Mouse (Mus musculus) bone marrow, adult 2 months (tissue): ENCODE results near the gene Olfr1472. TPM values are rescaled to one million over a fixed set of nuclear protein-coding genes. Genes with fewer than 3 reads are reported as not detected.
"Not testable (repeated sequence)": the region's sequence is repeated elsewhere in the genome, so short reads cannot be mapped to it uniquely, and the experiment has no call there.

Experiments
- H3K27ac ChIP-seq: fragments of 200-500 bp; 2 replicates; pipeline ENCODE4 v1.5.1; 2012; ENCODE audit warnings: low read depth, mild to moderate bottlenecking, control low read depth, inconsistent platforms, low read length; ENCODE audit not compliant: control insufficient read depth, poor library complexity, insufficient read depth
- H3K4me1 ChIP-seq: fragments of 200-500 bp; 2 replicates; pipeline ENCODE4 v1.6.1; 2011; ENCODE audit warnings: low read length; ENCODE audit not compliant: control insufficient read depth, insufficient read depth
- H3K4me3 ChIP-seq: fragments of 200-500 bp; replicated peaks from 2 replicates; pipeline ENCODE3; 2011; ENCODE audit warnings: mild to moderate bottlenecking, low read depth, low read length, control low read depth; ENCODE audit not compliant: control insufficient read depth
- CTCF ChIP-seq: fragments of 200-500 bp; IDR thresholded peaks from 2 replicates; pipeline ENCODE4 v1.5.1; 2011; ENCODE audit warnings: low read length, control low read depth; ENCODE audit not compliant: control insufficient read depth, insufficient read depth
- POLR2A ChIP-seq: fragments of 200-500 bp; IDR thresholded peaks from 2 replicates; pipeline ENCODE4 v1.6.1; 2011; ENCODE audit warnings: low read depth, mild to moderate bottlenecking, control low read depth, low read length, borderline replicate concordance; ENCODE audit not compliant: control insufficient read depth
- WGBS: fragments of 180-500 bp; shearing (Covaris S2); methylation state at CpG from one replicate; pipeline ENCODE4 v1.1.7; 2018; 5-methylcytosine and 5-hydroxymethylcytosine counted together
- polyA plus RNA-seq: library from polyadenylated mRNA; stranded (reverse); fragments of >200 nt; gene quantifications from 2 replicates; pipeline ENCODE4 v1.2.4, GENCODE M21; 2011; ENCODE audit warnings: low replicate concordance; ENCODE audit not compliant: missing spikeins, insufficient read depth, insufficient read length

Gene Olfr1472
- not detected in 2 replicates for polyA plus RNA-seq

- Histone ChIP-seq H3K27ac (no peak within 1 kb of the TSS), H3K4me3 (no peak within 1 kb of the TSS), H3K4me1 (no peaks in the 10 kb centered on the region)
- TF ChIP-seq CTCF, result no peak
- no peak for TF ChIP-seq POLR2A
- WGBS, result 68% methylated on average over 1 of the region's 1 CpGs
Measured at GRCm38 (mm10) chr19:13455986-13456385, at the start of gene Olfr1472. Gene Olfr1472, minus strand, starts transcription at chr19:13456086.

GRCm38 (mm10) chr19:13500246-13500645 is 44.4 kb upstream of the Olfr1472 start, which contains the start of gene Olfr1477:
Gene Olfr1477, plus strand, starts transcription at chr19:13500546.
- TF ChIP-seq CTCF, result no peak
- no peak for TF ChIP-seq POLR2A
- Histone ChIP-seq H3K4me3 (no peak within 1 kb of the TSS), H3K4me1 (no peaks in the 10 kb centered on the region), H3K27ac (no peak within 1 kb of the TSS)
- 66% methylated on average over 3 of the region's 3 CpGs for WGBS

- H3K27ac ChIP-seq, result no peak within 1 kb of the TSS
- H3K4me3 ChIP-seq, result no peak within 1 kb of the TSS
- TF ChIP-seq POLR2A, result no peak
- no peak for TF ChIP-seq CTCF
- no peaks in the 10 kb centered on the region for H3K4me1 ChIP-seq
Measured at GRCm38 (mm10) chr19:13480096-13480495, 24.2 kb upstream of the Olfr1472 start, which contains the start of gene Olfr1475. Gene Olfr1475, minus strand, starts transcription at chr19:13480196.

GRCm38 (mm10) chr19:13469265-13469664 is 13.4 kb upstream of the Olfr1472 start, which contains the start of gene Olfr1474:
Gene Olfr1474, plus strand, starts transcription at chr19:13469565.
- WGBS, result 70% methylated on average over 4 of the region's 4 CpGs

GRCm38 (mm10) chr19:13443109-13443508 is 12.8 kb downstream of the Olfr1472 start, which contains the start of gene Olfr1471:
Gene Olfr1471, plus strand, starts transcription at chr19:13443409.
- not testable (repeated sequence) for H3K4me3 ChIP-seq, H3K27ac ChIP-seq, H3K4me1 ChIP-seq
- 61% methylated on average over 2 of the region's 2 CpGs for WGBS

More at GRCm38 (mm10) chr19:13469265-13469664, 13.4 kb upstream of the Olfr1472 start, which contains the start of gene Olfr1474:
- not testable (repeated sequence) for H3K4me1 ChIP-seq, H3K27ac ChIP-seq, H3K4me3 ChIP-seq

GRCm38 (mm10) chr19:13407549-13407948 is 48.3 kb downstream of the Olfr1472 start, which contains the start of gene Olfr1469:
Gene Olfr1469, plus strand, starts transcription at chr19:13407849.
- no peak within 1 kb of the TSS for H3K4me3 ChIP-seq
- H3K27ac ChIP-seq, result no peak within 1 kb of the TSS
- WGBS, result 64% methylated on average over 2 of the region's 2 CpGs
- no peaks in the 10 kb centered on the region for H3K4me1 ChIP-seq
- TF ChIP-seq POLR2A (no peak), CTCF (no peak)

Other genes with a start within 250 kb of the Olfr1472 start
- not detected in 2 replicates for gene Olfr1463, start 224.8 kb downstream of the Olfr1472 start, polyA plus RNA-seq
- not detected in 2 replicates for gene Olfr1465, start 140.5 kb downstream of the Olfr1472 start, polyA plus RNA-seq
- not detected in 2 replicates for gene Olfr1466, start 117.2 kb downstream of the Olfr1472 start, polyA plus RNA-seq
- 0.27 and 0.55 TPM in 2 replicates for gene Olfr1467, start 93.8 kb downstream of the Olfr1472 start, polyA plus RNA-seq
- not detected in 2 replicates for gene Olfr1469, start 48.2 kb downstream of the Olfr1472 start, polyA plus RNA-seq
- not detected in 2 replicates for gene Olfr1471, start 12.7 kb downstream of the Olfr1472 start, polyA plus RNA-seq
- not detected in 2 replicates for gene Olfr1474, start 13.5 kb upstream of the Olfr1472 start, polyA plus RNA-seq
- gene Olfr1475, start 24.1 kb upstream of the Olfr1472 start, polyA plus RNA-seq, result not detected in 2 replicates
- gene Olfr1477, start 44.5 kb upstream of the Olfr1472 start, polyA plus RNA-seq, result not detected in 2 replicates
- gene Olfr1480, start 71.8 kb upstream of the Olfr1472 start, polyA plus RNA-seq, result not detected in 2 replicates
- not detected in 2 replicates for gene Olfr1484, start 127.4 kb upstream of the Olfr1472 start, polyA plus RNA-seq
- gene Olfr1487, start 161.3 kb upstream of the Olfr1472 start, polyA plus RNA-seq, result not detected in 2 replicates
- gene Olfr1489, start 175.5 kb upstream of the Olfr1472 start, polyA plus RNA-seq, result 0.20 and 0.40 TPM in 2 replicates
- gene Olfr1490, start 195.0 kb upstream of the Olfr1472 start, polyA plus RNA-seq, result not detected in 2 replicates
- not detected in 2 replicates for gene Olfr1491, start 241.2 kb upstream of the Olfr1472 start, polyA plus RNA-seq